Mouse (Mus musculus) heart, adult 2 months (tissue): ENCODE data around the gene Tmem223.

Experiments used
- CTCF ChIP-seq: fragments of 200-600 bp; IDR thresholded peaks from 2 replicates; pipeline ENCODE4 v1.8.1; 2022; ENCODE audit warnings: antibody characterized with exemption, mild to moderate bottlenecking, moderate library complexity
- EP300 ChIP-seq: fragments of 200-500 bp; IDR thresholded peaks from 2 replicates; pipeline ENCODE4 v1.6.1; 2011; ENCODE audit warnings: low read depth, low read length, control low read depth; ENCODE audit not compliant: insufficient read depth
- POLR2A ChIP-seq: fragments of 200-500 bp; IDR thresholded peaks from 2 replicates; pipeline ENCODE4 v1.6.1; 2011; ENCODE audit warnings: mild to moderate bottlenecking, low read depth, low read length, control low read depth; ENCODE audit not compliant: insufficient read depth

- TF ChIP-seq CTCF (no peak), POLR2A (no peak), EP300 (no peak)
Observed at GRCm38 (mm10) chr19:8789171-8789570, 18.4 kb downstream of the Tmem223 start.
